Mouse (Mus musculus) ovary, adult 18-20 months (tissue): ENCODE results near the gene Vav3.

Source experiments
- DNase-seq: peaks from one replicate; pipeline ENCODE4 v3.0.0; 2022; ENCODE audit warnings: low spot score, mixed read lengths

Vav3 gene

DNA sequence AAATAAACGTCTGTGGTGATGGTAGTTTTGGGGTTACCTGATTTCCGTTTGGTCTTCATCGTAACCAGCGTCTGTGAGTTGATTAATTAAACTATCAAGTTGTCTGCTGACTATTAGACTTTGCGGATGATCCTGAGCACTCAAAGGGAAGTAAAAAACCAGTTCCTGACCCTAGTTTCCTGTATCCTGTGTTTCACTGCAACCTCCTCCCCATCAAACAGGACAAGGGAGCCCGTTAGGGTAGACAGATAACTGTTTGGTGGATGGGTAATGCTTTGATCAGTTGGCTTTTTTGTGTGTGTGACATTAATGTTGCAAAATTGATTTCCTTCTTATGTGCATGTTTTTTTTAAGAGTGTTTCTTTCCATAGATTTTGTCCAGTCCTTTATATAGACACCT is 12.2 kb downstream of the Vav3 start:
- DNase-seq = no peak

DNA sequence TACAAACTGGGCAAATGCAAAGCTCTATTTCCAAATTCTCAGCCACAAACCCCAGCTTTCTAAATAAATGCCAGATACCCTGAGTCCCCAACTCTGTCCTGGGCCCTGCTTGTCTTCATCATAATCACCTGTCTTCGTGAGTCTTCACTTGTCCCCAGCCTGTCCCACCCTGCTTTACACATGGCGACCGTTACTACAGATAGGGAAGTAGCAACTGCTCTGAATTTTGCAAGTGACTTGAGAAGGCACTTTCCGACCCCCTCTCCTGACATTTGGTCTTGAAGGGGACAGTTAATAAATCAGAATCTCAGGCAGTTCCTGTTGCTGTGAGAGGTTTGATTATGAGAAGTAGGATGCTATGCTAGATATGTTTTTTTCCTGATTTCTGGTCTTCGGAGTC is 13.4 kb downstream of the Vav3 start:
- DNase-seq = no peak

GRCm38 (mm10) chr3:109355158-109355557 is 14.7 kb downstream of the Vav3 start:
- no peak for DNase-seq

DNA sequence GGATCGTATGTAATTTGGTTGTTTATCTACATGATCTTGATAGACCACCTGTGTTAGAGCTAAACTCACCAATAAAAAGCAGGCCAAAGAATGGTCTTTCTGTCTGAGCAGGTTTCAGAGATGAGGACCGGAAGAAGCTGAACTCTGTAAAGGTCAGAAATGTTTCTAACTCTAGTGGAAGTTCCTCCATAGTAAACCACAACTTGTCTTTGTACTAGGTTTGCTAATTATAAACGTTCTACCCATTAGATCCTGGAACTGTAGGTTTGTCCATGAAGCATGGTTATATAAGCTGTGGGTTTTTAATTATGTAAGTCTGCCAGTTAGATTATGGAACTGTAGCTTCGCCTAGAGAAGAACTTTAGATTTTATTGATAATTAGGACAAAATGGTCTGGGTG is 20.3 kb downstream of the Vav3 start:
- DNase-seq = no peak

DNA sequence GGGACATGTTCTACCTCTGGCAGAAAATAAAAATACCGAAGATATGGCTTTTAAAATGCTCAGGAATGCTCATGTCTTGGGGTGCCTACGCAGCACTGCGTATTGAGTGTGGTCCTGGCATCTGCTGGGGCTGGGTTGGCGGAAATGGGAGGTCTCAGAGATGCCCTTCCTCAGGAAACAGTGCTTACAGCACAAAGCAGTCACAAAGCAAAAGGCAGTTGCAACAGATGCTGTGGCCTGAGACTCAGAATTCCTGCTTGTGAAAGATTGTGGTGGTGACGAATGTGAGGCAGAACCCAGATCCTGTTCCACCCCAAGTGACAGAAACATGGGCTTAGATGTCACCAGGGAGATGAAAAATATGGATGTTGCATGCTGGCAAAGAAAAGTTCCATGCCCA is 21.4 kb downstream of the Vav3 start:
- DNase-seq = no peak

GRCm38 (mm10) chr3:109362310-109362709 is 21.9 kb downstream of the Vav3 start:
- no peak for DNase-seq

- DNase-seq = no peak
These were observed 23.1 kb downstream of the Vav3 start for GRCm38 (mm10) chr3:109363522-109363921.

GRCm38 (mm10) chr3:109365875-109366274 is 25.4 kb downstream of the Vav3 start:
- no peak for DNase-seq

- no peak for DNase-seq
These were observed 26.0 kb downstream of the Vav3 start for GRCm38 (mm10) chr3:109366411-109366851.

DNA sequence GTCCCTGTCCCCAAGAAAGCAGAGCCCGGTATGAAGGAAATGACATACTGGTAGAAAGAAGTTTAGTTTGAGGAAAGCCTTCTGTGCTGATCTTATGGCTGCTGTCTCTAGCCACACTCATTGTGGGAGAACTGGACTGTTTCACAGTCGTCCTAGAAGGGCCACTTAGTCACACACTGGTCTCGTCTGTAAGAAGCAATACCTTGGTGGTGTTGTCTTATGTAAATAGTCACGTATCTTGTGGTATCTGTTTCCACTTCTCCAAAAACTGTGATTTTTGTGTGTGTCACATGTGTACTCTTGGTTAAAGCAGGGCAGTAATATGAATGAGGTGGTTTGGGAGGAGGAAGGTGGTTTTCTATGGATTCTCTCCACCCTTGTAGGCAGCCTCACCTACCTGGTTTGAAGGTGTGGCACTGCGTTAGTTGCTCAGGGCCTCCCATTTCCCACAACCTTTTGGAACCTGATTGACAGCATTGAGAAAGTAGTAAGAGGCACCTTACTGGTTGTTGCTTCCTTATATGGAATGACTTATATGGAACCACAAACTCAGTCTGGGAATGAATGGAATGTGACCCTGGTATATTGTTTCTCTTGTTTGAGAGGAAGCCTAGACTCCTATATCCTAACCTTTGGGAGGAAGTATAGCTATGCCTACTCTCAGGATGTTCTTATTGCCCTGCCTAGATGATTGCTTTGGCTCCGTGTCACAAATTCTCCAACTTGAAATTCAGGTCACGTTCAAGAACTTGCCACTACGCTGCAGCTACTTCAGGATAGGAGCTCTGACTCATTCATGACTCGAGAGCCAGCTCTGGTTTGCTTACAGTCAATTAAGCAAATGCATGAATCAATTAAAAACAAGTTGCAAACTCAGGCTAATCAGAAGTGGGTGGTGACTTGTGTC is 28.2 kb downstream of the Vav3 start:
- no peak for DNase-seq

DNA sequence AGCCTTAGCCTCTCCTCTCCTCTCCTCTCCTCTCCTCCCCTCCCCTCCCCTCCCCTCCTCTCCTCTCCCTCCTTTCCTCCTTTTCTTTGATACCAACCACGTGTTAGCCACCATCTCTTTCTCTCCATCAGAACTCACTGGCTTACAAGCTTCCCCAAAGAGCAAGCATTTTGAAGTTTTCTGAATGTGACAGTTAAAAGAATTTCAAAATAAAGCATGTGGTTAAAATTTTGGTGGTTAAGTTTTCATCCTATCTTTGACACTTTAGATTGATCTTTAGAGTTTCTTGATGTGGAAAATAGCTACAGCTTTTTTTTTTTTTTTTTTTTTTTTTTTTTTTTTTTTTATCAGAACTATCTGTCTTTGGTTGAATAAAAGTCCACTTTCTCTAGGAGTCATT is 31.1 kb downstream of the Vav3 start:
- no peak for DNase-seq

GRCm38 (mm10) chr3:109372678-109373077 is 32.2 kb downstream of the Vav3 start:
- DNase-seq = no peak

DNA sequence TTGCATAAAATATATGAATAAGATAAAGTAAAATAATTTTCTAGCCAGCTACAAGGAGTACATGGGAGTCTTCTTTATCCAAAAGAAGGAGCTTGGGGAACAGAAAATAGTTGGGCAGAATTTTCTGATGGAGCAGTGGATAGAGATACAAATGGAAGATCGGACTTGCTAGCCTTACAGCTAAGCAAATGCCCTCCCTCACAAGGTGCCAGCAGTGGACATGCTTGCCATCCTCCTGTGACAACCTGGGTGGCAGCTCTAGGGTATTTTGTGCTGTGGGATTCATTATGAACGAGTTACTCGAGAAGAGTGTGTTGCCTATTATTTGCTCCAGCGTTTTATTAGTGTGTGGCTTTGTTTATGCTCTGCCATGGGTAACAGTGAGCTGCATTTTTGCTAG is 37.8 kb downstream of the Vav3 start:
- no peak for DNase-seq

- DNase-seq = no peak
These were observed 38.2 kb downstream of the Vav3 start for GRCm38 (mm10) chr3:109378684-109379083.

GRCm38 (mm10) chr3:109388730-109389129 is 48.3 kb downstream of the Vav3 start:
- no peak for DNase-seq

DNA sequence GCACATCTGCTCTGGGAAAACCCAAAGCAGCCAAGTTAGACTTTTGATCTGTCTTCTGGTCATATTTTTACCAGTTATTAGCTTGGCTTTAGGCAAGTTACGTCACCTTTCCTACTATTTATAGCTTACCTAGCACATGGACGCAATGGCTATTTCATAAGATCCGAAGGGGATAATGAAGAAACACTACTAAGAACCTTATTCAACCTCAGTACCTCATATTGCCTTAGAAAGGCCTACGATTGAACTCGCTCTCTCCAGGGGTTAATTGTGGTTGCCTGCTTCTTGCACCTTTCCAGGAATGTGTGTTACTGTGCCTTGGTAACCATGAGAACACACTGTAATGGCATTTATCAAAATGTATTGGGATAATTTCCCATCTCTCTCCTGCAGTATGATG is 61.1 kb downstream of the Vav3 start:
- DNase-seq = no peak

GRCm38 (mm10) chr3:109411294-109411693 is 70.8 kb downstream of the Vav3 start:
- no peak for DNase-seq

DNA sequence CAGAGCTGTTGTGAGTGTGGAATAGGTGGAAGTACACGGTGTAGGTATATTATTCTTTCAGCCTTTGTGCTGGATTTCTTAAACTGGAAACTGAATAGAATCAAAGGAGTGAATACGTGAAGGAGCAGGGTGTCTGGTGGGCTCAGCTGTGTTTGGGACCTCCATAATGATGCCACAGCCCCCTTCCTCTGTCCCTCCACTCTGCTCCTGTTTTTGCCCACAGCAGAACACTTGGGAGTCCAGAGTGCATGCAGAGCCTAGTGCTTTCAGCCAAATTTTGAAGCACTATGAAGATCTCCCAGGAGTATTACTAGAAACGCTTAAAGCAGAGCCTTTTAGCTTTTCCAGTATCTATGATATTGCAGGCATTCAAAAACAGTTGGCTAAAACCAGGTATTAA is 80.0 kb downstream of the Vav3 start:
- no peak for DNase-seq

GRCm38 (mm10) chr3:109421019-109421418 is 80.6 kb downstream of the Vav3 start:
- DNase-seq = no peak

GRCm38 (mm10) chr3:109423440-109424079 is 83.1 kb downstream of the Vav3 start:
- DNase-seq = no peak

DNA sequence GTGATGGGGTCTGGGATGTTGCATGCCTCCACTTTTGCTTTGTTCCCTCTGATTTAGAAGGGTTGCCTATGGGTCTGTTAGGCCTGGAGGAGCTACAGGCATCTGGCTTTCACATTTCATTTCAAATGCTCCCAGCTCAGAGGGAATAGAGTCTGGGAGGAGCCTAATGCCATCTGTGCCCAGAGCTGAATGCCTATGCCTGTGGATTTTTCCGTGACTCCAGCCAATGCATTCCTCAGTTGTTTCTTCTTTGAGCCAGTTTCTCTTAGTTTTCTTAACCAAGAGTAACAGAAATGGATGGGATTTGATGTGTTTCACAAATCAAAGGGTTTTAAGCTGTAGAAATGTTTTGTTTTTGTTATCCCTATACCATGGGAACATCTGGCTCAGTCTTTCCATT is 90.8 kb downstream of the Vav3 start:
- DNase-seq = no peak

DNA sequence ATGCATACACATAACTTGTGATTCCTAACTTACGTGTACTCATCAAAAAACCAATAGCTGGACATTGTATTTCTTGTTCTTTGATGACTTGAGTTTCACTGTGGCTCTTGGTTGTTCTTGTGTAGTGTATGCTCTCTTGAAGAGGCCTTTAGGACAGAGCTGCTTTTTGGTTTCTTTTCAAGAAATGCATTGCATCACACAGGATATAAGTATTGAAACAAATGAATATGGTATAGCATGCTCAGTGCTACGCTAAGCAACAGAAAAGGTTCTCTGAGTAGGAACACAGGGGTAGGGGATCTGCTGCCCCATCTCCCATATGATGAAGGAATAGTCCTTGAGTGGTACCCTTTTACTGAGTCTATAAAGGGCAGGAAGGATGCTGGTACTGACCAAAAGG is 98.1 kb downstream of the Vav3 start:
- DNase-seq = no peak

- DNase-seq = no peak
These were observed 98.8 kb downstream of the Vav3 start for GRCm38 (mm10) chr3:109439253-109439652.

DNA sequence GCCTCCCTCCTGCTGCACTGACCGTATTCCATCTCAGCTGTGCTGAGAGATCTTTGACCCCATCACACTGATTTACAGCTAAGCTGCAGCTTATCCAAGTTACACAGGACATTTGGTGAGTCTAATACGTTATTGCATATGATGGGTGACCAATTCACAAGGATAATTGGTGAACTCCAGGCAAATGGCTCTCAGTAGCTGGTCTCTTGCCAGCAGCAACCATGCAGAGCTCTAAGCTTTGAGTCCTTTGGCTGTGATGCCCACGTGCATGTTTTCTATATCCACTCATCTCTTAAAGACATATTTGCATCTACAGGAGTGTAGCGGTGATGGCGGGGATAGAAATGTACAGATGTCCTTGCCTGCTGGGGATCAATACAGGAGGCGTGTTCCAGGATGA is 99.5 kb downstream of the Vav3 start:
- DNase-seq = no peak
